In genomic region chr17:49304461-49304860, GRCm38 (mm10) we compare ENCODE assay signal across 23 mouse cellular contexts.
DNase-seq lines count a peak whose midpoint lies in the region; ATAC-seq lines count a peak whose summit lies in the region.
"Had no signal": no experiment of that assay in that cellular context is flagged by ENCODE, and none has a peak within 500 bp of the region (broad histone marks: within the 10 kb centered on the region; RNA-seq: fewer than 3 reads in every experiment).

No protein-coding gene starts in this region.

- no peaks in the 10 kb centered on the region; the same call in 1 of the 2 replicates for H3K4me1 ChIP-seq in embryonic facial prominence, embryonic 14.5 days (ENCODE audit: control insufficient read depth, insufficient read depth, low read length)
- H3K4me1 ChIP-seq in embryonic facial prominence, embryonic 10.5 days, result peaks cover 14% of the 10 kb centered on the region
- peaks cover 4% of the 10 kb centered on the region; the same call in 1 of the 2 replicates for H3K4me1 ChIP-seq in hindbrain, embryonic 16.5 days (ENCODE audit: control insufficient read depth, insufficient read depth, low read depth, low read length)
- H3K4me1 ChIP-seq in hindbrain, embryonic 12.5 days, result no peaks in the 10 kb centered on the region
- H3K4me1 ChIP-seq in midbrain, embryonic 12.5 days, result peaks cover 4% of the 10 kb centered on the region; the same call in 1 of the 2 replicates
- no peaks in the 10 kb centered on the region for H3K4me1 ChIP-seq in midbrain, embryonic 15.5 days

- no peaks in the 10 kb centered on the region for H3K36me3 ChIP-seq in embryonic facial prominence, embryonic 14.5 days (ENCODE audit: control insufficient read depth, insufficient read depth, low read length)
- H3K36me3 ChIP-seq in embryonic facial prominence, embryonic 10.5 days (replicated peaks), result no peaks in the 10 kb centered on the region
- H3K36me3 ChIP-seq in hindbrain, embryonic 16.5 days (ENCODE audit: control insufficient read depth, insufficient read depth, low read length), result no peaks in the 10 kb centered on the region
- H3K36me3 ChIP-seq in hindbrain, embryonic 12.5 days, result no peaks in the 10 kb centered on the region
- H3K36me3 ChIP-seq in midbrain, embryonic 12.5 days, result no peaks in the 10 kb centered on the region
- H3K36me3 ChIP-seq in midbrain, embryonic 15.5 days (replicated peaks), result no peaks in the 10 kb centered on the region
- H3K36me3 ChIP-seq: embryonic facial prominence, embryonic 15.5 days; forebrain, embryonic 15.5 days; heart, embryonic 13.5 days; limb, embryonic 13.5 days had no signal

- H3K4me3 ChIP-seq in embryonic facial prominence, embryonic 14.5 days (ENCODE audit: low read depth, low read length), result no peak overlapping the region
- no peak overlapping the region for H3K4me3 ChIP-seq in embryonic facial prominence, embryonic 10.5 days
- no peak overlapping the region for H3K4me3 ChIP-seq in hindbrain, embryonic 16.5 days (ENCODE audit: low read length)
- no peak overlapping the region for H3K4me3 ChIP-seq in hindbrain, embryonic 12.5 days
- no peak overlapping the region for H3K4me3 ChIP-seq in midbrain, embryonic 12.5 days
- no peak overlapping the region for H3K4me3 ChIP-seq in midbrain, embryonic 15.5 days
- H3K4me3 ChIP-seq: embryonic facial prominence, embryonic 15.5 days; forebrain, embryonic 15.5 days; heart, adult 2 months; heart, embryonic 13.5 days; limb, embryonic 13.5 days had no signal

- H3K27ac ChIP-seq in embryonic facial prominence, embryonic 14.5 days (replicated peaks; ENCODE audit: low read depth, low read length), result no peak overlapping the region
- H3K27ac ChIP-seq in embryonic facial prominence, embryonic 10.5 days (replicated peaks), result no peak overlapping the region
- no peak overlapping the region for H3K27ac ChIP-seq in hindbrain, embryonic 16.5 days (ENCODE audit: low read depth, low read length)
- no peak overlapping the region for H3K27ac ChIP-seq in hindbrain, embryonic 12.5 days
- H3K27ac ChIP-seq in midbrain, embryonic 12.5 days (replicated peaks), result no peak overlapping the region
- H3K27ac ChIP-seq in midbrain, embryonic 15.5 days, result no peak overlapping the region
- H3K27ac ChIP-seq: embryonic facial prominence, embryonic 15.5 days; forebrain, embryonic 15.5 days; heart, adult 2 months; heart, embryonic 13.5 days; kidney, postnatal 0 days; limb, embryonic 13.5 days had no signal

- 60% methylated on average over 3 of the region's 3 CpGs for WGBS in embryonic facial prominence, embryonic 14.5 days
- WGBS in embryonic facial prominence, embryonic 10.5 days, result 68% methylated on average over 3 of the region's 3 CpGs
- WGBS in hindbrain, embryonic 16.5 days, result 75% methylated on average over 3 of the region's 3 CpGs
- 81% methylated on average over 3 of the region's 3 CpGs for WGBS in hindbrain, embryonic 12.5 days
- WGBS in midbrain, embryonic 12.5 days, result 72% methylated on average over 3 of the region's 3 CpGs
- 56% methylated on average over 3 of the region's 3 CpGs for WGBS in midbrain, embryonic 15.5 days

- H3K9me3 ChIP-seq in embryonic facial prominence, embryonic 14.5 days (ENCODE audit: control insufficient read depth, low read length), result no peaks in the 10 kb centered on the region
- H3K9me3 ChIP-seq in embryonic facial prominence, embryonic 10.5 days, result no peaks in the 10 kb centered on the region
- H3K9me3 ChIP-seq in hindbrain, embryonic 16.5 days (ENCODE audit: control insufficient read depth, low read length), result no peaks in the 10 kb centered on the region
- H3K9me3 ChIP-seq in hindbrain, embryonic 12.5 days (replicated peaks), result no peaks in the 10 kb centered on the region
- H3K9me3 ChIP-seq in midbrain, embryonic 12.5 days, result no peaks in the 10 kb centered on the region
- H3K9me3 ChIP-seq in midbrain, embryonic 15.5 days, result no peaks in the 10 kb centered on the region
- H3K9me3 ChIP-seq: embryonic facial prominence, embryonic 15.5 days; forebrain, embryonic 15.5 days; heart, embryonic 13.5 days; limb, embryonic 13.5 days had no signal

- no peak overlapping the region for H3K9ac ChIP-seq in embryonic facial prominence, embryonic 14.5 days (ENCODE audit: low read depth, low read length)
- no peak overlapping the region for H3K9ac ChIP-seq in hindbrain, embryonic 16.5 days (ENCODE audit: low read depth, low read length)
- no peak overlapping the region for H3K9ac ChIP-seq in hindbrain, embryonic 12.5 days
- no peak overlapping the region for H3K9ac ChIP-seq in midbrain, embryonic 12.5 days (replicated peaks)
- no peak overlapping the region for H3K9ac ChIP-seq in midbrain, embryonic 15.5 days
- H3K9ac ChIP-seq: embryonic facial prominence, embryonic 15.5 days; forebrain, embryonic 15.5 days; heart, embryonic 13.5 days; limb, embryonic 13.5 days had no signal

- ATAC-seq in embryonic facial prominence, embryonic 14.5 days (ENCODE audit: low read depth), result 0 out of 2 replicates have a peak, but pooled peaks have one; percentile 30
- ATAC-seq in hindbrain, embryonic 16.5 days, result peak; percentile 51; the same call in 1 of the 2 replicates
- ATAC-seq in hindbrain, embryonic 12.5 days (ENCODE audit: low FRiP score), result no peak
- ATAC-seq in midbrain, embryonic 12.5 days (ENCODE audit: low FRiP score, low read depth), result peak; percentile 28; the same call in 1 of the 2 replicates
- no peak for ATAC-seq in midbrain, embryonic 15.5 days (replicated peaks)
- ATAC-seq: forebrain, embryonic 15.5 days had no signal

- no peaks in the 10 kb centered on the region for H3K27me3 ChIP-seq in embryonic facial prominence, embryonic 14.5 days (replicated peaks; ENCODE audit: control insufficient read depth, insufficient read depth, low read length)
- H3K27me3 ChIP-seq in embryonic facial prominence, embryonic 10.5 days (replicated peaks; ENCODE audit: low read depth, poor library complexity, severe bottlenecking), result no peaks in the 10 kb centered on the region
- H3K27me3 ChIP-seq in hindbrain, embryonic 16.5 days (replicated peaks; ENCODE audit: control insufficient read depth, insufficient read depth, low read length), result no peaks in the 10 kb centered on the region
- H3K27me3 ChIP-seq in hindbrain, embryonic 12.5 days, result no peaks in the 10 kb centered on the region
- no peaks in the 10 kb centered on the region for H3K27me3 ChIP-seq in midbrain, embryonic 12.5 days
- no peaks in the 10 kb centered on the region for H3K27me3 ChIP-seq in midbrain, embryonic 15.5 days (replicated peaks)
- H3K27me3 ChIP-seq: embryonic facial prominence, embryonic 15.5 days; forebrain, embryonic 15.5 days; heart, embryonic 13.5 days; limb, embryonic 13.5 days had no signal

- H3K4me2 ChIP-seq in embryonic facial prominence, embryonic 14.5 days (ENCODE audit: low read depth, low read length), result no peak overlapping the region
- H3K4me2 ChIP-seq in hindbrain, embryonic 16.5 days (ENCODE audit: low read length), result no peak overlapping the region
- H3K4me2 ChIP-seq in hindbrain, embryonic 12.5 days (replicated peaks), result no peak overlapping the region
- no peak overlapping the region for H3K4me2 ChIP-seq in midbrain, embryonic 12.5 days (replicated peaks)
- no peak overlapping the region for H3K4me2 ChIP-seq in midbrain, embryonic 15.5 days
- H3K4me2 ChIP-seq: embryonic facial prominence, embryonic 15.5 days; forebrain, embryonic 15.5 days; heart, embryonic 13.5 days; limb, embryonic 13.5 days had no signal

- peak; percentile 63 for DNase-seq in embryonic facial prominence, embryonic 14.5 days (ENCODE audit: low spot score)
- DNase-seq in embryonic facial prominence, embryonic 10.5 days (ENCODE audit: low spot score), result no peak
- DNase-seq in urinary bladder, postnatal 14 days (ENCODE audit: low spot score), result no peak
- DNase-seq: adrenal gland, postnatal 10 days; cerebellum, adult 8-10 months; cerebellum, postnatal 36 days; embryo, embryonic 11 days; gastrocnemius, postnatal 25 days; heart, adult 2 months; heart, postnatal 14 days; layer of hippocampus, adult 9-11 months; lung, adult 18-20 months; lung, postnatal 10 days; thymus, postnatal 14 days had no signal

Comparison
In these comparisons a context has a peak if more than half of its experiments do, and no peak if none do; other contexts are left out.
1. ATAC-seq: peak in embryonic facial prominence, embryonic 14.5 days (single experiment), hindbrain, embryonic 16.5 days (single experiment) and midbrain, embryonic 12.5 days (single experiment); none in hindbrain, embryonic 12.5 days (single experiment) and midbrain, embryonic 15.5 days (single experiment).